Mouse (Mus musculus): Measurements from ENCODE around the gene Olfr575. TPM values are rescaled to one million over a fixed set of nuclear protein-coding genes. Genes with fewer than 3 reads are reported as not detected.

Olfr575 gene
- not detected for total RNA-seq (2021)
- long read RNA-seq, experiment 1 = 0 reads
- long read RNA-seq, experiment 2 = 0 reads

DNA sequence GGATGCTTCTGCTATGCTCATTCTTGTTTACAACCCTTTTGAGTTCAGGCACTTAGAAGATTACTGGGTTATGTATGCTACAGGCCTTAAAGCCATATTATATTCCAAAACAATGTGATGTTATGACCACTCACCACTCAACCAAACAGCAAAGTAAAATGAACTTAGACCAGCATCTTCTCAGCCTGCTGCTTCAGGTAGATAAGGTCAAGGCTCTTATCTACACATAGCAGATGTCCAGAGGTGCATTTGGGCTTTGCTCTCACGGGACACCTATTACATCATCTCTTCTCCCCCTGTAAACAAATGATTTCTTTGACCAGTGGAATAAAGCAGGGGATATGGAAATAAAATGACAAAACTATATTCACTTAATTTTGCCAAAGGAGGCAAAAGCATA lies at the start of gene Olfr575:
Gene Olfr575 (minus strand): TSS at position 183 of the 400 bp plus-strand sequence.
- DNase-seq = no peak

DNA sequence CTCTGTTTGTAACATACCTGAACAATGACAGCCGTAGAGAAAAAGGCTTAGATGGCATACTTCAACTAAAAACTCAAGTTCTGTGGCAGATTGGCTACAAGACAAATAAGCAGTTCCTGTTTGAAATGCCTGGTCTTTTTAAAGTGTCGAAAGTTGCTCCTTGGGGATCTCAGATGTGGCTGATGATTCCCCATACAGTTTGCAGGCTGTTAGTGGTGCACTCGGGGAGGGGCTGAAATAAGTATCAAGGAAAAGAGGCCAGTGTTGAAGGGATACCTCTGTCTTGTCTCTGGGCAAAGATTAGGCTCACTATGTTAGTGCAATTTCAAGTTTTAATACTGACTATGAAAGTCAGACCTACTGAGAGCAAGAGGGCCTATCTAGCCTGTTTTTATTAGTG lies 30.6 kb upstream of the Olfr575 start, which contains the start of gene Olfr578:
Gene Olfr578 (minus strand): TSS at position 101 of the 400 bp plus-strand sequence.
- DNase-seq = no peak

- DNase-seq = no peak
Observed at GRCm38 (mm10) chr7:102975843-102976242, 17.3 kb upstream of the Olfr575 start, which contains the start of gene Olfr577. Gene Olfr577, minus strand, starts transcription at chr7:102975943.

DNA sequence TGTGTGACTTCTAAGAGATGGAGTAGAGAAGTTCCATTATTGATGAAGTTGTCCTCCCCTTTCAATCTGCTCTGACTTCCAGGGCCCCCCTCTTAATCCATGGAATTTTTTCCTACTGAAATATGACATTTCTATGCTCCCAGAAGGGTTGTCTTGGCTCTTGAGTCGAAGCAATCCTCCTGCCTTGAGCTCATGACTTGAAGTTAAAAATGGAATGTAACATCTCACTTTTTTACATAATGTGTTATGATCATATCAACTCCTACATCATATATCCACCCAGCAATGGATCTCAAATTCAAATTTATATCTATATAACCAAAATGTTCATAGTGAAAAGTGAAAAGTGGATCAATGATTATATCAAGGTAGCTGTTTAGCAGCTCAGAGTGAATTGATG lies 15.8 kb upstream of the Olfr575 start:
- no peak for DNase-seq

DNA sequence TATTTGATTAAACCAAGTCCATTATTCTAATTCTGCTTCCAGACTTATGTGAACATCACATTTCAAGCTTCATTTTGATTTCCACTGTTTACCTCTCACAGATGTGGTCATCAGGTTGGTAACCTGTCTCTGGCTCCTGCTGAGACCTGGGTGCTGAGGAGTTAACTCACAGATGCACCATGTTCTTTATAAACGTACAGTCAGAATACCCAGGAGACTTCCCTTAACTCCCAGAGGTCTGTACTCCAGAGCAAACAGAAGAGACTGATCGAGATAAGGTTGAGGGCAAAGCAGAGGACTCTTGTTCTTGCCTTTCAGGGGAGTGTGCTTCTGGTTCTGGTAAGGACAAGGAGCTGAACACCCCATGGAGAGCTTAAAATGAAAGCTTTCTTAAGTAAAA lies 3.8 kb upstream of the Olfr575 start, which contains the start of gene Olfr576:
Gene Olfr576 (plus strand): TSS at position 301 of the 400 bp plus-strand sequence.
- DNase-seq = no peak

- DNase-seq = no peak
Observed at GRCm38 (mm10) chr7:102958137-102958536, 438 bp downstream of the Olfr575 start.

DNA sequence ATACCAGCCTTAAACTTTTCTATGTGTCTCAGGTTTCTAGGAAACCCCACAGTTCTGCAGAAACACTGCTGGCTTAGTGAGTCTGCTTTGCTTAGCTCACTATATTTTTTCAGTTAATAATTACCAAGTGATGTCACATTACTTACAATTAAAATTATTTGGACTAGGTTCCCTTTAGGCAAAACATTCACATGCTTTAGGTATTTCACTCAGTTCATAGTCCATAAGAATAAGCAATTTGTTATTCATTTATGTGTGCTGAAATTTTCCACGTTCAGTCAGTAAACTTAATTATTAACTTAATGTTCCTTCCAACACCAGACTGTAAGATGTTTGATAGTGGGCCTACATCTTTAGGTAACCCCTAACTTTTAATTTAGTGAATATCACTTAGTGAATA lies 7.8 kb downstream of the Olfr575 start:
- DNase-seq = no peak

DNA sequence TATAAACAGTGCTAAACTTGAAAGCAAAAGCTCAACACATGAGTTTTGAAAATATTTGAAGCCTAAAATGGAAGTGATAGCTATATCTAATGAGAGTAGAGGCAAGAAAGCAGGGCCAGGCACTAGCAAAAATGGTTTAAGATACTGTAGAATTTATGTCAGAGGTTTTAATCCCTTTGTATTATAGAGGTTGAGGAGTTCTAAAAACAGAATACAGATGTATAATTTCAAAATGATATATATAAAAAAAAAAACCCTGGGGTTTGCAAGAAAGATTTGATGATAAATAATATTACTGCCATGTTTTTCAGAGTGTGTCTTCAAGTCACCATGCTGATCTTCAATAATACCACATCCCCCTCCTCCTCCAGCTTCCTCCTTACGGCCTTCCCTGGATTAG lies 10.4 kb downstream of the Olfr575 start, which contains the start of gene Olfr574:
Gene Olfr574 (plus strand): TSS at position 301 of the 400 bp plus-strand sequence.
- no peak for DNase-seq

DNA sequence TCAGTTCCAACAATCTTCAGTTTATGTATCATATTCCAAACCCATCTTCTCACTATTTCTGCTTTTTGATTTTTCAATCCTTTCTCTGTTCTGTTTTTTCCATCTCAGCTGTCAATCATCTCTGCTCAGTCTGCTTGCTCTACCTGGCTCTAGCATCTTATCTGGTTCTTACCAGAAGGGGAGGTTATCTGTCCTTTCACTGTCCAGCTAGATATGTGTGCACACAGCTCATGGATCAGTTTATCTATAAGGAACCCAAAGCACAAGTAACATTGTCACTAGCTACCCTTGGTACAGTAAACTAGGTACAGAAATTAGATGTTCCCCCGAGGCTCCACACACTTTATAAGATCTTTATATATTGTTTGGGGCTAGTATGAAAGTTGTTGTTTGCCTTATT lies 15.2 kb downstream of the Olfr575 start:
- no peak for DNase-seq

DNA sequence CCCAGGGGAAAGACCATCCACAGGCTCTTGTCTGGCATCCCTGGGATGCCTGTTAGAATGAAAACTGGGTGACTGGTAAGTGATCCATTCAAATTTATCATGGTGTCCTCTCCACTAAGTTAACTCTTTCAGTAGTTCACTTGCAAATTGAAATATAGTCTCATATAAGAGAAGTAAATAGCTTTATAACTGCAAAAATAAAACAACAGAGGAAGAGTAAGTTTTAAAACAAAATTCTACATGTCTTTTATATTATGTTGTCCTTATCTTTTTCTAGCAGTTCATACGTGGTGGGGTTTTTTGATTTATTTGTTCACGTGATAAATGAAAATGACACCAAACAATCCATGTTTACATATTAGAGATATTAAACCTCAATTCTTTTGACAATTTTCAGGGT lies 16.1 kb downstream of the Olfr575 start, which contains the start of gene Olfr573-ps1:
Gene Olfr573-ps1 (minus strand): TSS at position 101 of the 400 bp plus-strand sequence.
- no peak for DNase-seq

GRCm38 (mm10) chr7:102927105-102927504 lies 31.5 kb downstream of the Olfr575 start:
- DNase-seq = no peak

DNA sequence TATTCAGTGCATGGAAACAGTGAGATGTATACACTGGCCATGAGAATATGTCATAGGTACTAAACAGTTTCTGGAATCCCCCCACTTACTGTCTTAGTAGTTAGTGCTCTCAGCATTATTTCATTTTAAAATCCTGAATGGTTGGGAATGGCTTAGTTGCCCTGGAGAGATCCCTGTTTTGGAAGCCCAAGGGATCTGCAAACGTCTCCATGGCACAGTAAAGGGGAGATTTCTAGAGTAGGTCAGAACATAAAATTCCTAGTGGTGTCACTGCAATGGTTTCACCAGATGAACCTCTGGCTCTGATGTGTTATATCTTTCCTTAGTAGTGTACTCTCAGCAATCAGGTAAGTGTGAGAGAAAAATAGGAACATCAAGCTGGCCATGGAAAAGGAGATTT lies 34.5 kb downstream of the Olfr575 start, which contains the start of gene Olfr572:
Gene Olfr572 (plus strand): TSS at position 301 of the 400 bp plus-strand sequence.
- no peak for DNase-seq

GRCm38 (mm10) chr7:102919632-102920031 lies 38.9 kb downstream of the Olfr575 start:
- peak; percentile 2 to 39 for DNase-seq

DNA sequence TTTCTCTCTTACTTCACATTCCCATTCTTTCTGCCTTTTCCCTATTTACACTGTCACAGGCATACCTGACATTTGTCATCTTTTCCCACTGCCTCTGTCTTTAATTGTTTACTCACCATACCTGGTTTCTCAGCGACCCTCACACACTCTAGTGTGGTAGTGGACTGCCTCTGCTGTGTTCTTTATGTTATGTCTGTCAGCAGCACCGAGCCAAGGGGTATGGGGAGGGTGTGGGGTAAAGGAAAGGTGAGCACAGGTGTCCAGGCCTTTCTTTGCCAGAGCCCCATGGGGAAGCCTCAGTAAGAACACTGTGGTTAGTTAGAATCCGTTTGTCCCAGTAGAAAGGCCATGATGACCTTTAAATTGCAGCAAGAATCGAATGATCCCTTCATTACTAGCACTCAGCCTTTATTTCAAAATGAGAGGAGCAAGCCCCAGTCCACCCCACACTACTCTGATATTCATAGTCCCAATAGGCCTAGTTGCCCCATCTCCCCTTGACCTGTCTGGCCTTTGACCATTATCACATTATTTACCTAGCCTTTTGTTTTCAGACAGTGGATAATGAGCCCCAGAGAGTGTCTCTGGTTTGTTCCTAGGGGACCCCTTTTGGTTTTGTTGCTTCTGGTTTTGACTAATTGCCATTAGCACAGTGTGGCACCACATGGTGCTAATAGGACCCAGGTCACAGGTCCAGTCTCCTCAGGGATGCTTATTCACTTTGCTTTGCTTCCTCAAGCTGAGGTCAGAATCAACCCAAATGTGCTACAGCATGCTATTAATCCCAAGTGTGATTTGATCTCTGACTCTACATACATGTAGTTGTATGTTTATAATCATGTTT lies 41.3 kb downstream of the Olfr575 start, which contains the start of gene Olfr571:
Gene Olfr571 (minus strand): TSS at position 505 of the 844 bp plus-strand sequence.
- DNase-seq = no peak

DNA sequence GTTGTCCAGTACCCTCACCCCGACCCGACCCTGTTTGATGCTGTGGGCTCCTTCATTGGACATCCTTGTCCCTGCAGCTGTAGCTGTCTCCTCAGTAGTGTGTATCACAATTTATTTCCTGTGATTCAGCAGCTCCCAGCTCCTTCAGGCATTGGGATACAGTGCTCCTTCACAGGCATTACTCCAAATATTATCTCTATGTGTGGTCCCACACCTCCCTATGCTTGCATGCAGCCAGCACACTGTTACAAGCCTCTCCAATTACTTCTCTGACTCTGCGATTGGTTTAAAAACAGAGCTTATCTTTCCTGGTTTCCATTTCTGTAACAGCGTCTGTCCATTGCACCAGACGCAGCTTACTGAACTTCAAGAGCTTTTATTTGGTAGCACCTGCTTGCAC lies 42.2 kb downstream of the Olfr575 start:
- no peak for DNase-seq

DNA sequence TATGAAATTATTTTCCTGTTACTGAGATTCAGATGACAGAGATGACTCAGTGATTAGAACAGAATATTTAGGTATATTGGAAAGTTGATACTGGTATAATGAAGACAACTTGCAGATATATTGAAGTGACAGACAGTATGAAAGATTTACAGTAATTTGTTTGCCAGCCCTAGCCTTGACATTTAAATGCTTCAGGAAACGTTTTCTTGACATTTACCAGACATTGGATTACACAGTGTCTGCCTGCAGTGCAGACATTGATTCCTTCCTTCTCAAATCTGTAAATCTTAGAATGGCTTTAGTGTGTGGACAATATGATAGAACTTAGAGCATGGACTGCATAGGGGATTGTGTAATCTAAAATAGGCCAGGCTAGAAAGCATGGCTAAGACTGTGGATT lies 43.3 kb downstream of the Olfr575 start:
- DNase-seq = no peak

Other genes starting within 250 kb of the Olfr575 start
- gene Olfr33, start 239.7 kb downstream of the Olfr575 start, total RNA-seq (2021) = not detected
- gene Olfr559, start 231.3 kb downstream of the Olfr575 start, total RNA-seq (2021) = not detected
- gene Olfr560, start 199.4 kb downstream of the Olfr575 start, total RNA-seq (2021) = not detected
- gene Olfr78, start 199.3 kb downstream of the Olfr575 start, total RNA-seq (2021) = under 1 TPM; 0.49 to 0.60 TPM
- gene Olfr561, start 187.6 kb downstream of the Olfr575 start, total RNA-seq (2021) = not detected
- gene Olfr564, start 155.3 kb downstream of the Olfr575 start, total RNA-seq (2021) = not detected
- gene Olfr566, start 100.0 kb downstream of the Olfr575 start, total RNA-seq (2021) = not detected
- not detected for gene Olfr568, start 81.7 kb downstream of the Olfr575 start, total RNA-seq (2021)
- not detected for gene Olfr569, start 67.9 kb downstream of the Olfr575 start, total RNA-seq (2021)
- gene Olfr570, start 64.2 kb downstream of the Olfr575 start, total RNA-seq (2021) = not detected
- not detected for gene Olfr571, start 41.2 kb downstream of the Olfr575 start, total RNA-seq (2021)
- not detected for gene Olfr572, start 34.4 kb downstream of the Olfr575 start, total RNA-seq (2021)
- not detected for gene Olfr573-ps1, start 16.2 kb downstream of the Olfr575 start, total RNA-seq (2021)
- not detected for gene Olfr574, start 10.3 kb downstream of the Olfr575 start, total RNA-seq (2021)
- not detected for gene Olfr576, start 3.9 kb upstream of the Olfr575 start, total RNA-seq (2021)
- not detected for gene Olfr577, start 17.2 kb upstream of the Olfr575 start, total RNA-seq (2021)
- not detected for gene Olfr578, start 30.5 kb upstream of the Olfr575 start, total RNA-seq (2021)
- not detected for gene Olfr582, start 79.2 kb upstream of the Olfr575 start, total RNA-seq (2021)
- gene Olfr583, start 92.5 kb upstream of the Olfr575 start, total RNA-seq (2021) = not detected
- not detected for gene Olfr584, start 123.1 kb upstream of the Olfr575 start, total RNA-seq (2021)
- gene Olfr585, start 138.9 kb upstream of the Olfr575 start, total RNA-seq (2021) = not detected
- not detected for gene Olfr586, start 166.9 kb upstream of the Olfr575 start, total RNA-seq (2021)
- gene Olfr588-ps1, start 182.1 kb upstream of the Olfr575 start, total RNA-seq (2021) = not detected
- gene Olfr589, start 197.6 kb upstream of the Olfr575 start, total RNA-seq (2021) = not detected
- gene Olfr591, start 219.6 kb upstream of the Olfr575 start, total RNA-seq (2021) = not detected
- gene Olfr592, start 226.0 kb upstream of the Olfr575 start, total RNA-seq (2021) = not detected